Mouse (Mus musculus): ENCODE results near the gene Anxa4. TPM values are rescaled to one million over a fixed set of nuclear protein-coding genes. Genes with fewer than 3 reads are reported as not detected.

Gene Anxa4
- total RNA-seq (2022) = 100 to 1,000 TPM in 1 of 4 experiments, 10 to 100 TPM in 3; 77.0 to 102 (median 86.9) TPM

- peak; percentile 75 for DNase-seq
These were observed at the start of gene Anxa4 for GRCm38 (mm10) chr6:86793021-86793815. Gene Anxa4 (minus strand): TSS chr6:86793584.

DNA sequence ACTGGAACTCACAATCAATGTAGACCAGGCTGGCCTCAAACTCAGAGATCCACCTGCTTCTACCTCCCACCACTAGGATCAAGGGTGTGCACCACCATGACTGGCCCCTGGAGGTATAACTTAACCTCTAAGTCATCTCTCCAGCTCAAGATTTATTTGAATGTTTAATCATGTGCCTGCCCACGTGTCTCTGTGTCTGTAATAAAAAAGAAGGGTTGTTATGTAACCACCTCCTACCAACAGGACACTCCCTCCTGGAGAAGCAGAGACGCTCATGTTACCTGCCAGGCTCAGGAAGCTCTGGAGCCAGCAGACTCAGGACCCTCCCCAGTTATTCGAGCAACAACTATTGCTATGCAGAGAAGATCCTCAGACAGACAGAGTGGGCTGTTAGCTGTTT is 48.6 kb upstream of the Anxa4 start:
- DNase-seq = no peak

DNA sequence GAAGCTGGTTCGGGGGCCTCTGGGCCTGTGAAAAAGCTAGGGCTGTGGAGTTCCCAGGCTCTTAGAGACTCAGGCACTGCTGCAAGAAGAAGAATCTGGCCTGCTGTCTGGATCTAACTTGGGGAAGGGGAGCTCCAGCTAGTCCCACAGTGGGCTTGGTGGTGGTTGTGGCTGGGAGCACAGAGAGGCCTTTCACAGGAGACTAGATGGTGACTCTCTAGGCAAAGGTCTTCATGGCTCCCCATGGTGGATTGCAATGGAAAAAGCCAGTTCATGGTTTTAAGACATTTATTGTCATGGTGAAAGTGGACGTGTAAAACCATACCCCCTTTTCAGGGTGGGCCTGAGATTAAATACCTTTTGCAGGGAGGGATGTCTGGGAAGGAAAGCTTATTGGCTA is 45.7 kb upstream of the Anxa4 start:
- DNase-seq = no peak

- DNase-seq = no peak
These were observed 39.6 kb upstream of the Anxa4 start for GRCm38 (mm10) chr6:86832802-86833502.

- no peak for DNase-seq
These were observed 37.5 kb upstream of the Anxa4 start for GRCm38 (mm10) chr6:86830738-86831500.

- DNase-seq = no peak
These were observed 36.4 kb upstream of the Anxa4 start for GRCm38 (mm10) chr6:86829768-86830167.

DNA sequence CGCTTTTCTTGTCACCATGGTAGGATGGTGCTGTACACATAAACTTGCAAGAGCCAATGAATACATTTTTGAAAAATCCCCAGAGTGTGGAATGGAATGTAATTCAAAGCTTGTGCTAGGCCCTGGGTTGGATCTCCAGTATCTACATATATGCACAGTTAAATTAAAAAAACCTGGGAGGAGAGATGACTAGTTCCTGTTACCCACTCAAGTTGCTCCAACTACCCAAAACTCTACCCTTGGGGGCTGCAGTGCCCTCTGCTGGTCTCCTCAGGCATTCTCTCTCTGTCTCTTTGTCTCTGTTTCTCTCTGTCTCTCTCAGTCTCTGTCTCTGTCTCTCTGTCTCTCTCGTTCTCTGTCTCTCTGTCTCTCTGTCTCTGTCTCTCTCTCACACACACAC is 34.0 kb upstream of the Anxa4 start:
- no peak for DNase-seq

- no peak for DNase-seq
These were observed 31.0 kb upstream of the Anxa4 start for GRCm38 (mm10) chr6:86824401-86824800.

DNA sequence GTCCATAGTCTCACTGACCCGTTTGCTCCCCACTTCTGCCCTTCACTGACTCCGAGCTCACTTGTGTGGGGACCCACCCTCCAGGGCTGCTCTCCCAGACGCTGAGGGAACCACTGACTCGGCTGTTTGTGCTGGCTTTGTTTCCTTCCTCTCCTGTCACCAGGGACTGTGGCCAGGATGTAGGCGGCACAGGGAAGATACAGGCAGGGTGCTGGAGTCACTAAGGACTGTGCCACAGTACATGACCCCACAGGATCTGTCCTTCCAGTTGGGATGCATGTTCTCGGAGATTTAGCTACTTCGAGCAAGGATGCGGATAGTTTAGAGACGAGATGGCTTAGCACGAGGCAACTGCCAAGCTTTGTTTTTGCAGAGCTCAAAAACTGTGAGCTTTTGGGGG is 30.4 kb upstream of the Anxa4 start:
- DNase-seq = peak; percentile 31

DNA sequence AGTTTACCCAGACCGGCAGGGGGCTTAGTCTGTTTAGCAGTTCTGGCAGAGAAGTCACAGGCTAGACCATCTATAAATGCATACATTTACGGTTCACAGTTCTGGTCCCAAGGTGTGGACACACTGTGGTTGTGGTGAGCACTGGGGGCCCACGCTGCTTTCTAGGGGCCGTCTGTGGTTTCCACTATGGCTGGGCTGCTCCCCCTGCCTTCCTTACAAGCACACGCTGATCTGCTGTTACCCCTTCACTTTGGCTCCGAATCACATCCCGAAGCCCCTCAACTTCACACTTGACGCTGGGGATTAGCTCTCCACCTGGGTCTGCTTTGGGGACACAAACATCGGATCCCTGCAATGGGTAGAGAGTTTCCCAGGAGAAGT is 29.7 kb upstream of the Anxa4 start:
- DNase-seq = no peak

GRCm38 (mm10) chr6:86822285-86823050 is 29.1 kb upstream of the Anxa4 start:
- DNase-seq = peak; percentile 32

- no peak for DNase-seq
These were observed 27.3 kb upstream of the Anxa4 start for GRCm38 (mm10) chr6:86820690-86821089.

GRCm38 (mm10) chr6:86819926-86820325 is 26.5 kb upstream of the Anxa4 start:
- DNase-seq = no peak

- no peak for DNase-seq
These were observed 25.5 kb upstream of the Anxa4 start for GRCm38 (mm10) chr6:86818914-86819313.

DNA sequence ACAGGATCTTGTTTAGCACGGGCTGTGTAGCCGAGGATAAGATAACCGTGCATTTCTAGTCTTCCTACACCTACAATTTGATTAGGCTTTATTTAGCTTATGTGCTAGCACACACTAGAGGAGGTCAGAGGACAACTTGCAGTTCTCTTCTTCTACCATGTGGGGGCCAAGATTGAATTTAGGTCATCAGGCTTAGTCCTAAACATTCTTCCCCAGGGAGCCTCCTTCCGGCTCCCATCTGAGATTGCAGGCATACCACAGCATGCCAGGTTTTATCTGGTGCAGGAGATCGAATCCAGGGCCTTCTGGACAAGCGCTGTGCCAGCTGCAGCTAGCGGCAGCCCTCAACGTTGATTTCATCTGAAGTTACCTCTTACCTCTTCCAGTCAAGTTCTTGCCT is 23.2 kb upstream of the Anxa4 start:
- DNase-seq = no peak

DNA sequence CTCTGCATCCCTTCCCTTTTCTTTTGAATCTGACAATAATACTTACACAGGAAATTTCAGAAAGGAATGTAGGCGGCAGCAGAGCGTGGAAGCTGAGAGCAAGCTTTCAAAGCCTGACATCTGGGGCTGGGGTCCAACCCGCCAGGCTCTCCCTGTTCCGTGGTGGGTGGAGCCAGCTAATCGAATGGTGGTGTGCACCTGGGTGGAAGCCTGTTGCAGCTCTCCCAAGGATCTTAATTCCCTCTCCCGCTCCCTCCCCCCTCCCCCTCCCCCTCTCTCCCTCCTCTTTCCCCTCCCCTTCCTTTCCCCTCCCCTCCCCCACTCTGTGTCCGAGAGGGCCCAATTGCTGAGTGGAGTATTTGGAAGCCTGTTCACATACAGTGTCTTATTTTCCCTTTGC is 22.1 kb upstream of the Anxa4 start:
- DNase-seq = no peak

DNA sequence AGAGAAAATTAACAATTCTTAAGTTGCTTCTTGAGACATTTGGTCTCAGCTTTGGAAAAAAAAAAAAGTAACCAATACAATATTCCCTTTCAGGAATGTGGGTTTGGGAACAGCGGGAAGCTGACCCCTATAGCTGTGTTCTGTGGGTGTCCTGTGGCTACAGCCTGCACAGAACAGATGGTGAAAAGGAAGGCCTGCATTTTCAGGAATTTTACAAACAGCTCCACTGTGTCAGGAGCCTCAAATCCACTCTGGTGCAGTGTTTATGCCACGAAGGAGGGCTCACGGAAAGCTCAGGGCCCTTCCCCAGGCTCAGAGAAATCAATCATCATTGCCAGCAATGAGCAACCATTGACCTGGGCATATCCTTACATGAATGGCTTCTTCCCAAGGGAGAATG is 21.5 kb upstream of the Anxa4 start:
- no peak for DNase-seq

DNA sequence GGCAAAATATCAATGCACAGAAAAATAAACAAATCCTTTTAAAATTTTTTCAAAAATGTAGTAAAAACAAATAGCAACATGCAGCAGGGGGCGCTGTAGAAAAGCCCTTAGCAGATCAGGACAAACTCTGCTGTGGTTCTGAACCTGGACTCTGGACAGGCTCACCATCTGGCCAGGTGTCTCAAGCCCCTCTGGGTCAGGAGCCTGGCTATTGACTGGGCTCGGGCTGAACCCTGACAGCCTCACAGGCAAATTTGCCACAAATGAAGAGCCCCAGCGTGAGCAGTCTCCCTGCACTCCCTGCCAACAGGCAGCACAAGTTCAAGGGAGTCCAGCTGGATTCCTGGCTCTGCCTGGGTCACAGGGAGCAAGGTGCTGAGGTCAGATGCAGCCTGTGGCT is 20.0 kb upstream of the Anxa4 start:
- peak; percentile 17 for DNase-seq

DNA sequence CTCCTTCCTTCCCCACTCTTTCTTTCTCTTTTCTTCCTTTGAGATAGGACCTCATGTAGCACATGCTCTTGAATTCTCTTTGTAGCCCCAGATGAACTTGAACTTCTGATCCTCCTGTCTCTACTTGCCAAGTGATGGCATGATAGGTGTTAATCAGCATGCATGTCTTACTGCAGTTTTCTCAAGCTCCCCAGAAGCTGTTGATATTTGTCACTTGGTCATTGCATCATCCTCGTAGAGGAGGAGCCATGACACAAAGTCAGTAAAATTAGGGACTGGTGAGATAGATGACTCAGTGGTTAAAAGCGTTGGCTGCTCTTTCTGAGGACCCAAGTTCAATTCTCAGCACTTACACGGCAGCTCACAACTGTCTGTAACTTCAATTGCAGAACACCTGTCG is 19.5 kb upstream of the Anxa4 start:
- no peak for DNase-seq

GRCm38 (mm10) chr6:86806455-86807086 is 13.2 kb upstream of the Anxa4 start:
- peak; percentile 52 for DNase-seq

GRCm38 (mm10) chr6:86804646-86805045 is 11.3 kb upstream of the Anxa4 start:
- DNase-seq = no peak

DNA sequence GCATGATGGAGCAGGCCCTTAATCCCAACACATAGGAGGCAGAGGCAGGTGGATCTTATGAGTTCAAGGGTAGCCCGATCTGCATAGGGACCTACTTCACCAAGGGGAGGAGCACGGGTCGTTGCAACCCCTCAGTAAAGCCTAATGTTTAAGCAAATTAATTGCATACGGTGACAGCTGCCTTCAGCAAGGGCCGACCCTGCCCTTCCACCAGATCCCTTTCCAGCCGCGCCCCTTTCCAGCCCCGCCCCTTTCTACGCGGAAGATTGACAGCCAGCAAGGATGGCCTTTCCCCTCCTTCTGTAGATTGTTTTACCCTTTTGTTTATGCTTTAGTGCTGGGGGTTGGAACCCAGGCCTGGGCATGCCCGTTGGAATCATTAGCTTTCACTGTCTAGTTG is 8.0 kb upstream of the Anxa4 start:
- no peak for DNase-seq

All from adrenal gland, adult 8-10 months (tissue).